Mouse (Mus musculus) adrenal gland, postnatal 36 days (tissue): ENCODE measurements around the gene Gm5941. TPM values are rescaled to one million over a fixed set of nuclear protein-coding genes. Genes with fewer than 3 reads are reported as not detected.
"Not testable (repeated sequence)": the region's sequence is repeated elsewhere in the genome, so short reads cannot be mapped to it uniquely, and the experiment has no call there.

Experiments used
- DNase-seq, 2 experiments: peaks; one replicate each; pipeline ENCODE4 v3.0.0; 2021; ENCODE audit warnings: mixed read lengths in 1 of 2
- long read RNA-seq, 2 experiments: library from polyadenylated mRNA; stranded (forward); transcript quantifications; one replicate each; pipeline ENCODE4 v2.0.0; 2021; ENCODE audit warnings: borderline sequencing depth in 2 of 2
- total RNA-seq, 2 experiments: library from RNA; stranded (reverse); gene quantifications; 2 replicates each; pipeline ENCODE4 v1.2.3; 2021

Gm5941 gene
- not detected for total RNA-seq
- long read RNA-seq, experiment 1 = 0 reads
- long read RNA-seq, experiment 2 = 0 reads

GRCm38 (mm10) chrX:92489649-92490048, at the start of gene Gm5941:
TSS of gene Gm5941 (plus strand) at chrX:92489949.
- not testable (repeated sequence) for DNase-seq

GRCm38 (mm10) chrX:92460496-92460895, 29.3 kb upstream of the Gm5941 start:
- no peak for DNase-seq

GRCm38 (mm10) chrX:92464773-92465172, 25.0 kb upstream of the Gm5941 start:
- no peak for DNase-seq

GRCm38 (mm10) chrX:92498254-92498653, 8.5 kb downstream of the Gm5941 start:
- no peak for DNase-seq

GRCm38 (mm10) chrX:92527826-92528225, 38.1 kb downstream of the Gm5941 start:
- no peak for DNase-seq

Other genes with a start within 250 kb of the Gm5941 start
- gene Mageb18, start 109.6 kb downstream of the Gm5941 start, total RNA-seq = not detected